Mouse (Mus musculus) kidney, postnatal 0 days (tissue): ENCODE data around the gene Olfr804. TPM values are rescaled to one million over a fixed set of nuclear protein-coding genes. Genes with fewer than 3 reads are reported as not detected.

Experiments
- ATAC-seq: fragments of 200-750 bp; cut with Nextera tagmentation; replicated peaks from 2 replicates; pipeline ENCODE4 v1.8.0; 2017; ENCODE audit warnings: low read depth, moderate number of reproducible peaks, moderate TSS enrichment, moderate library complexity; ENCODE audit not compliant: low FRiP score
- DNase-seq: peaks from one replicate; pipeline ENCODE4 v3.0.0-alpha.2; 2016; ENCODE audit warnings: low spot score
- H3K27ac ChIP-seq: fragments of 300-500 bp; sonication (generic); 2 replicates; pipeline ENCODE4 v1.5.1; 2014; ENCODE audit warnings: mild to moderate bottlenecking
- H3K27me3 ChIP-seq: fragments of 300-500 bp; sonication (generic); 2 replicates; pipeline ENCODE4 v1.6.1; 2014; ENCODE audit warnings: low read length, mixed read lengths; ENCODE audit not compliant: insufficient read depth
- H3K36me3 ChIP-seq: fragments of 300-500 bp; sonication (generic); 2 replicates; pipeline ENCODE4 v1.6.1; 2014; ENCODE audit warnings: low read length, mixed read lengths; ENCODE audit not compliant: insufficient read depth
- H3K4me1 ChIP-seq: fragments of 300-500 bp; sonication (generic); replicated peaks from 2 replicates; pipeline ENCODE4 v1.6.1; 2014; ENCODE audit warnings: antibody characterized with exemption, low read length, mixed read lengths; ENCODE audit not compliant: insufficient read depth
- H3K4me2 ChIP-seq: fragments of 300-500 bp; sonication (generic); 2 replicates; pipeline ENCODE4 v1.6.1; 2014; ENCODE audit warnings: mild to moderate bottlenecking, low read length, moderate library complexity, mixed read lengths
- H3K4me3 ChIP-seq: fragments of 300-500 bp; sonication (generic); replicated peaks from 2 replicates; pipeline ENCODE4 v1.5.1; 2014; ENCODE audit warnings: low read depth, low read length
- H3K9ac ChIP-seq: fragments of 300-500 bp; sonication (generic); 2 replicates; pipeline ENCODE4 v1.6.1; 2014; ENCODE audit warnings: low read depth, low read length
- H3K9me3 ChIP-seq: fragments of 300-500 bp; sonication (generic); replicated peaks from 2 replicates; pipeline ENCODE4 v1.6.1; 2016; ENCODE audit warnings: low read length, inconsistent platforms, mixed read lengths
- CTCF ChIP-seq: IDR thresholded peaks from 2 replicates; pipeline ENCODE4 v1.5.1; 2016; ENCODE audit warnings: antibody characterized with exemption, low read depth, mild to moderate bottlenecking, moderate library complexity
- WGBS: fragments of 180-500 bp; shearing (Covaris S2); extraction: QIAGEN DNeasy Blood & Tissue Kit; methylation state at CpG from one replicate; pipeline ENCODE4 v1.1.7; 2014; 5-methylcytosine and 5-hydroxymethylcytosine counted together
- microRNA-seq: library from miRNA; unstranded; fragments of <30 nt; microRNA quantifications from one replicate; pipeline ENCODE4, GENCODE M21; 2016
- polyA plus RNA-seq: library from polyadenylated mRNA; unstranded; fragments of >200 nt; fragmentation: Nextera tagmentation; extraction: Ambion mirVana; gene quantifications from 2 replicates; pipeline ENCODE4 v1.2.1, GENCODE M21; 2015

Olfr804 gene
- polyA plus RNA-seq, 1 experiment from 2014 or later, result not detected

- H3K27me3 ChIP-seq, result no peaks in the 10 kb centered on the region
- no peak within 1 kb of the TSS for H3K9ac ChIP-seq
- no peaks in the 10 kb centered on the region for H3K9me3 ChIP-seq
- no peak within 1 kb of the TSS for H3K27ac ChIP-seq
- H3K4me3 ChIP-seq, result no peak within 1 kb of the TSS
- no peaks in the 10 kb centered on the region for H3K4me1 ChIP-seq
- H3K4me2 ChIP-seq, result no peak within 1 kb of the TSS
- WGBS, result 98% methylated on average over 1 of the region's 1 CpGs
- no peak for DNase-seq
- H3K36me3 ChIP-seq, result no peaks in the 10 kb centered on the region
- TF ChIP-seq CTCF, result no peak
- ATAC-seq, result no peak
Observed at GRCm38 (mm10) chr10:129757693-129758092, 54.7 kb downstream of the Olfr804 start, which contains the start of gene Olfr807. Gene Olfr807 (minus strand): TSS chr10:129757793.

Small RNAs within 50 kb of the gene (microRNA-seq; reads per million reads assigned to microRNA genes)
- not detected for gene Gm24485

Other genes starting within 250 kb of the Olfr804 start
- gene Olfr787, start 241.3 kb upstream of the Olfr804 start, polyA plus RNA-seq, result not detected in 2 replicates
- gene Olfr788, start 232.2 kb upstream of the Olfr804 start, polyA plus RNA-seq, result not detected in 2 replicates
- not detected in 2 replicates for gene Olfr789, start 218.5 kb upstream of the Olfr804 start, polyA plus RNA-seq
- not detected in 2 replicates for gene Olfr790, start 204.7 kb upstream of the Olfr804 start, polyA plus RNA-seq
- gene Olfr791, start 181.4 kb upstream of the Olfr804 start, polyA plus RNA-seq, result not detected in 2 replicates
- not detected in 2 replicates for gene Olfr792, start 164.0 kb upstream of the Olfr804 start, polyA plus RNA-seq
- not detected in 2 replicates for gene Olfr794, start 135.6 kb upstream of the Olfr804 start, polyA plus RNA-seq
- not detected in 2 replicates for gene Olfr796, start 90.6 kb upstream of the Olfr804 start, polyA plus RNA-seq
- not detected in 2 replicates for gene Olfr798, start 75.3 kb upstream of the Olfr804 start, polyA plus RNA-seq
- not detected in 2 replicates for gene Olfr799, start 65.7 kb upstream of the Olfr804 start, polyA plus RNA-seq
- not detected in 2 replicates for gene Olfr800, start 45.5 kb upstream of the Olfr804 start, polyA plus RNA-seq
- gene Olfr801, start 29.3 kb upstream of the Olfr804 start, polyA plus RNA-seq, result not detected in 2 replicates
- gene Olfr802, start 15.0 kb upstream of the Olfr804 start, polyA plus RNA-seq, result not detected in 2 replicates
- not detected in 2 replicates for gene Olfr803, start 8.9 kb upstream of the Olfr804 start, polyA plus RNA-seq
- gene Olfr805, start 26.2 kb downstream of the Olfr804 start, polyA plus RNA-seq, result not detected in 2 replicates
- gene Olfr806, start 38.7 kb downstream of the Olfr804 start, polyA plus RNA-seq, result not detected in 2 replicates
- not detected in 2 replicates for gene Olfr807, start 54.6 kb downstream of the Olfr804 start, polyA plus RNA-seq
- gene Olfr808, start 62.3 kb downstream of the Olfr804 start, polyA plus RNA-seq, result not detected in 2 replicates
- gene Olfr809, start 71.4 kb downstream of the Olfr804 start, polyA plus RNA-seq, result not detected in 2 replicates
- gene Olfr810, start 91.7 kb downstream of the Olfr804 start, polyA plus RNA-seq, result not detected in 2 replicates
- not detected in 2 replicates for gene Olfr811, start 101.2 kb downstream of the Olfr804 start, polyA plus RNA-seq
- not detected in 2 replicates for gene Olfr812, start 142.9 kb downstream of the Olfr804 start, polyA plus RNA-seq
- not detected in 2 replicates for gene Olfr813, start 152.2 kb downstream of the Olfr804 start, polyA plus RNA-seq
- not detected in 2 replicates for gene Olfr814, start 176.6 kb downstream of the Olfr804 start, polyA plus RNA-seq
- gene Olfr815, start 202.7 kb downstream of the Olfr804 start, polyA plus RNA-seq, result not detected in 2 replicates
- gene Olfr816, start 212.4 kb downstream of the Olfr804 start, polyA plus RNA-seq, result not detected in 2 replicates
- gene Olfr818, start 245.9 kb downstream of the Olfr804 start, polyA plus RNA-seq, result not detected in 2 replicates